Comparison of ENCODE assay signal across 1 mouse cellular context in the genomic region with DNA sequence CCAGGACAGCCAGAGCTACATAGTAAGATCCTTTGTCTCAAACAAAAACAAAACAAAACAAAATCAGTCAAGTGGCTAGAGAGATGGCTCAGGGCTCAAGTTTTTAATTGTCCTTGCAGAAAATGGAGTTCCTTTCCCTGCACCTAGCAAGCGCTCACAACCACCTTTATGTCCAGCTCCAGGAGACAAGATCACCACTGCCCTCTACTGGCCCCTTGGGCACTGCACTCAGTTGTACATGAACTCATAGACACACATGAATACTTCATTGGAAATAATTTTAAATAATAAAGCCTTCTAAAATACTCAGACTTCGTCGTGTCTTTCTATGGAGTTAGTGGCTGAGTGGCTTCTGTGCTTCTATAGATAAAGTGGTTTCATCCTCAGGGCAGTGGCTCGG.
TF ChIP-seq lines count a peak whose summit lies in the region.

No protein-coding gene starts in this region.

TF ChIP-seq in CH12.LX, 34 proteins besides CTCF, POLR2A, EP300 and RAD21:
- TF ChIP-seq SMC3 (IDR thresholded peaks at IDR 0.05; ENCODE audit: low read depth, low read length) (peak; percentile 65), TCF12 (IDR thresholded peaks at IDR 0.05; ENCODE audit: low read depth, low read length) (0 out of 2 replicates have a peak, but pooled peaks have one; percentile 19), MYC (IDR thresholded peaks at IDR 0.05; ENCODE audit: low read depth, low read length) (0 out of 2 replicates have a peak, but pooled peaks have one; percentile 15), JUND (conservative IDR thresholded peaks at IDR 0.05; ENCODE audit: low read depth, low read length) (0 out of 2 replicates have a peak, but pooled peaks have one; percentile 11), TBP (conservative IDR thresholded peaks at IDR 0.05; ENCODE audit: low read depth, low read length) (no peak)
